Mouse (Mus musculus): ENCODE results near the gene Tmem236.

DNA sequence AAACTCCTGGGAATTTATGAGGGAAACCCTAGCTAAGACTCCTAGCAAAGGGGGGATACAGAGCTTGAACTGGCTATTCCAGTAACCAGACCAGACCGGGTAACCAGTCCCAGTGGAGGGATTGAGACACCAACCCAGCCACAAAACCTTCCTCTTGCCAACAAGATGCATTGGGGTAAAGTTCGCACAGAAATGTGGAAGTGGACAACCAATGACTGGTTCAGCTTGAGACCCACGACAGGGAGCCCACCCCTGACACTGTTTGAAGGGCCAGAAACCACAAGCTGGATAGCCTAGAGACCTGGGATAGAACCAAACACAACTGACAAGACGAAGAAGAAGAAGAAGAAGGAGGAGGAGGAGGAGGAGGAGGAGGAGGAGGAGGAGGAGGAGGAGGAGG lies 50.1 kb downstream of the Tmem236 start:
- TF ChIP-seq EP300 (IDR thresholded peaks at IDR 0.05; ENCODE audit: insufficient read depth, low read depth, low read length) (no peak), CTCF (IDR thresholded peaks at IDR 0.05; ENCODE audit: low read depth, low read length) (no peak), POLR2A (IDR thresholded peaks at IDR 0.05; ENCODE audit: insufficient read depth, low read length) (no peak)

Measured in ES-Bruce4 (cell line).